Mouse (Mus musculus): ENCODE results near the gene Ccdc120. TPM values are rescaled to one million over a fixed set of nuclear protein-coding genes. Genes with fewer than 3 reads are reported as not detected.

The Ccdc120 gene
- polyA plus RNA-seq, 1 experiment, result 65.1 TPM

- WGBS, result 33% methylated on average over 4 of the region's 4 CpGs
- H3K4me3 ChIP-seq (ENCODE audit: low read depth, low read length), result no peak overlapping the region
- H3K27ac ChIP-seq (ENCODE audit: insufficient read depth, low read depth, low read length), result no peak overlapping the region
- no peak for TF ChIP-seq CTCF (IDR thresholded peaks at IDR 0.05; ENCODE audit: extremely low read depth, insufficient read length, insufficient replicate concordance, low read depth, low read length)
- no peak for TF ChIP-seq POLR2A (IDR thresholded peaks at IDR 0.05; ENCODE audit: low read depth, low read length)
- no peaks in the 10 kb centered on the region for H3K27me3 ChIP-seq (ENCODE audit: control insufficient read depth, insufficient read depth, low read length)
- no peaks in the 10 kb centered on the region for H3K36me3 ChIP-seq (ENCODE audit: control insufficient read depth, insufficient read depth, low read length)
- H3K4me1 ChIP-seq (ENCODE audit: control insufficient read depth, insufficient read depth, insufficient read length, low read length), result no peaks in the 10 kb centered on the region
These were observed 57.8 kb downstream of the Ccdc120 start for GRCm38 (mm10) chrX:7692862-7693261.

GRCm38 (mm10) chrX:7690486-7690885 is 60.2 kb downstream of the Ccdc120 start:
- TF ChIP-seq POLR2A (IDR thresholded peaks at IDR 0.05; ENCODE audit: low read depth, low read length), result no peak
- TF ChIP-seq CTCF (IDR thresholded peaks at IDR 0.05; ENCODE audit: extremely low read depth, insufficient read length, insufficient replicate concordance, low read depth, low read length), result no peak
- H3K36me3 ChIP-seq (ENCODE audit: control insufficient read depth, insufficient read depth, low read length), result no peaks in the 10 kb centered on the region
- H3K27ac ChIP-seq (ENCODE audit: insufficient read depth, low read depth, low read length), result no peak overlapping the region
- 62% methylated on average over 3 of the region's 3 CpGs for WGBS
- no peak overlapping the region for H3K4me3 ChIP-seq (ENCODE audit: low read depth, low read length)
- H3K27me3 ChIP-seq (ENCODE audit: control insufficient read depth, insufficient read depth, low read length), result no peaks in the 10 kb centered on the region
- H3K4me1 ChIP-seq (ENCODE audit: control insufficient read depth, insufficient read depth, insufficient read length, low read length), result no peaks in the 10 kb centered on the region

- no peaks in the 10 kb centered on the region for H3K27me3 ChIP-seq (ENCODE audit: control insufficient read depth, insufficient read depth, low read length)
- 96% methylated on average over 2 of the region's 2 CpGs for WGBS
- no peak overlapping the region for H3K27ac ChIP-seq (ENCODE audit: insufficient read depth, low read depth, low read length)
- no peak overlapping the region for H3K4me3 ChIP-seq (ENCODE audit: low read depth, low read length)
- no peaks in the 10 kb centered on the region for H3K4me1 ChIP-seq (ENCODE audit: control insufficient read depth, insufficient read depth, insufficient read length, low read length)
- H3K36me3 ChIP-seq (ENCODE audit: control insufficient read depth, insufficient read depth, low read length), result no peaks in the 10 kb centered on the region
- TF ChIP-seq CTCF (IDR thresholded peaks at IDR 0.05; ENCODE audit: extremely low read depth, insufficient read length, insufficient replicate concordance, low read depth, low read length), result no peak
- TF ChIP-seq POLR2A (IDR thresholded peaks at IDR 0.05; ENCODE audit: low read depth, low read length), result no peak
These were observed 62.4 kb downstream of the Ccdc120 start for GRCm38 (mm10) chrX:7688321-7688720.

Other genes starting within 250 kb of the Ccdc120 start
- 0.62 and 1.2 TPM in 2 replicates for gene Foxp3, start 177.3 kb downstream of the Ccdc120 start, polyA plus RNA-seq (2012; rRNA removed)
- 0.98 and 1.6 TPM in 2 replicates for gene Ppp1r3f, start 176.6 kb downstream of the Ccdc120 start, polyA plus RNA-seq (2012; rRNA removed)
- gene Ccdc22, start 145.4 kb downstream of the Ccdc120 start, polyA plus RNA-seq (2012; rRNA removed), result 5.0 and 11.1 TPM in 2 replicates
- gene Cacna1f, start 143.8 kb downstream of the Ccdc120 start, polyA plus RNA-seq (2012; rRNA removed), result 0.03 and 0.04 TPM in 2 replicates
- gene Syp, start 112.4 kb downstream of the Ccdc120 start, polyA plus RNA-seq (2012; rRNA removed), result 2.4 and 3.2 TPM in 2 replicates
- gene Prickle3, start 93.6 kb downstream of the Ccdc120 start, polyA plus RNA-seq (2012; rRNA removed), result 10.3 and 13.0 TPM in 2 replicates
- 99.6 and 138 TPM in 2 replicates for gene Plp2, start 79.5 kb downstream of the Ccdc120 start, polyA plus RNA-seq (2012; rRNA removed)
- gene Magix, start 69.7 kb downstream of the Ccdc120 start, polyA plus RNA-seq (2012; rRNA removed), result 0.90 and 1.5 TPM in 2 replicates
- 2.3 and 3.6 TPM in 2 replicates for gene Gpkow, start 53.8 kb downstream of the Ccdc120 start, polyA plus RNA-seq (2012; rRNA removed)
- 14.9 and 33.6 TPM in 2 replicates for gene Wdr45, start 36.6 kb downstream of the Ccdc120 start, polyA plus RNA-seq (2012; rRNA removed)
- gene Gm45208, start 28.7 kb downstream of the Ccdc120 start, polyA plus RNA-seq (2012; rRNA removed), result 0.10 and 0.25 TPM in 2 replicates
- gene Praf2, start 22.5 kb downstream of the Ccdc120 start, polyA plus RNA-seq (2012; rRNA removed), result 36.5 and 46.2 TPM in 2 replicates
- 19.5 and 23.0 TPM in 2 replicates for gene Tfe3, start 11.7 kb upstream of the Ccdc120 start, polyA plus RNA-seq (2012; rRNA removed)
- gene Gripap1, start 38.9 kb upstream of the Ccdc120 start, polyA plus RNA-seq (2012; rRNA removed), result 13.0 and 23.2 TPM in 2 replicates
- gene Kcnd1, start 71.4 kb upstream of the Ccdc120 start, polyA plus RNA-seq (2012; rRNA removed), result 0.72 and 1.3 TPM in 2 replicates
- gene Otud5, start 90.5 kb upstream of the Ccdc120 start, polyA plus RNA-seq (2012; rRNA removed), result 22.0 and 45.8 TPM in 2 replicates
- gene Pim2, start 127.4 kb upstream of the Ccdc120 start, polyA plus RNA-seq (2012; rRNA removed), result 6.8 and 14.5 TPM in 2 replicates
- gene Slc35a2, start 133.1 kb upstream of the Ccdc120 start, polyA plus RNA-seq (2012; rRNA removed), result 53.4 and 99.6 TPM in 2 replicates
- 15.0 and 31.7 TPM in 2 replicates for gene Pqbp1, start 148.4 kb upstream of the Ccdc120 start, polyA plus RNA-seq (2012; rRNA removed)
- 20.8 and 31.8 TPM in 2 replicates for gene Timm17b, start 148.5 kb upstream of the Ccdc120 start, polyA plus RNA-seq (2012; rRNA removed)
- not detected in 2 replicates for gene Gm10491, start 156.9 kb upstream of the Ccdc120 start, polyA plus RNA-seq (2012; rRNA removed)
- gene Gm10490, start 158.6 kb upstream of the Ccdc120 start, polyA plus RNA-seq (2012; rRNA removed), result not detected in 2 replicates
- 10.8 and 21.1 TPM in 2 replicates for gene Pcsk1n, start 168.9 kb upstream of the Ccdc120 start, polyA plus RNA-seq (2012; rRNA removed)
- gene Eras, start 177.7 kb upstream of the Ccdc120 start, polyA plus RNA-seq (2012; rRNA removed), result not detected in 2 replicates
- 5.8 and 11.0 TPM in 2 replicates for gene Hdac6, start 197.0 kb upstream of the Ccdc120 start, polyA plus RNA-seq (2012; rRNA removed)
- gene Gata1, start 227.2 kb upstream of the Ccdc120 start, polyA plus RNA-seq (2012; rRNA removed), result 0.25 and 0.47 TPM in 2 replicates

Data from small intestine, adult 2 months (tissue).